Mouse (Mus musculus) olfactory bulb, adult 2 months (tissue): ENCODE results near the gene OR5BS1P.

Experiments used
- CTCF ChIP-seq: fragments of 200-500 bp; IDR thresholded peaks from 2 replicates; pipeline ENCODE4 v1.5.1; 2012; ENCODE audit warnings: low read depth, mild to moderate bottlenecking, low read length, moderate library complexity; ENCODE audit not compliant: insufficient read depth
- POLR2A ChIP-seq: fragments of 200-500 bp; IDR thresholded peaks from 2 replicates; pipeline ENCODE4 v1.6.1; 2012; ENCODE audit warnings: mild to moderate bottlenecking, low read depth, low read length, moderate library complexity; ENCODE audit not compliant: insufficient read depth

DNA sequence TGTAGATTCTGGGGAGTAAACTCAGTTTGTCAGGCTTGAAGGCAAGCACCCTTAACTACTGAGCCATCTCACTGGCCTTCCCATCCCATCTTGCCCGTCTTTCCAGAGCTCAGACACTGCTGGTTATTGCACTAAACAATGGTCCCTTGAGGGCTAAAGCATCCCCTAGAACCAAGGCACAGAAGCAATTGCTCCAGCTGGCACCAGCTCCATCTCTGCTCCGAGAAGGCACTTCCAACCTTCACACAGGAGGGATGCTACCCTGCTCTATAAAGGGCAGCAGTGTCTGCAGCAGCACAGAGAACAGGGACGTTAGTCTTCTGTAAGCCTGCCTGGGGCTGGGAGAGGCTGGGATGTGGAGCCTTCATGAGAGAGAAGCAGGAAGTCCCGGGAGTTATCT lies 22.4 kb downstream of the OR5BS1P start, which contains the start of gene Olfr279:
- TF ChIP-seq CTCF = no peak
- TF ChIP-seq POLR2A = no peak
